Mouse (Mus musculus) forebrain, embryonic 16.5 days (tissue): ENCODE measurements around the gene Prg2. TPM values are rescaled to one million over a fixed set of nuclear protein-coding genes. Genes with fewer than 3 reads are reported as not detected.

Source experiments
- ATAC-seq: fragments of 200-750 bp; cut with Nextera tagmentation; 2 replicates; pipeline ENCODE4 v1.8.0; 2017; ENCODE audit warnings: mild to moderate bottlenecking, moderate library complexity
- H3K27ac ChIP-seq: fragments of 300-500 bp; sonication (generic); 2 replicates; pipeline ENCODE4 v1.5.1; 2014; ENCODE audit warnings: low read length, control low read depth
- H3K27me3 ChIP-seq: fragments of 300-500 bp; sonication (generic); replicated peaks from 2 replicates; pipeline ENCODE4 v1.6.1; 2014; ENCODE audit warnings: low read length; ENCODE audit not compliant: control insufficient read depth, insufficient read depth
- H3K36me3 ChIP-seq: fragments of 300-500 bp; sonication (generic); 2 replicates; pipeline ENCODE4 v1.6.1; 2014; ENCODE audit not compliant: control insufficient read depth, insufficient read depth
- H3K4me1 ChIP-seq: fragments of 300-500 bp; sonication (generic); replicated peaks from 2 replicates; pipeline ENCODE4 v1.6.1; 2014; ENCODE audit warnings: low read length; ENCODE audit not compliant: control insufficient read depth, insufficient read depth
- H3K4me2 ChIP-seq: fragments of 300-500 bp; sonication (generic); 2 replicates; pipeline ENCODE4 v1.6.1; 2014; ENCODE audit warnings: mild to moderate bottlenecking, low read length, control low read depth
- H3K4me3 ChIP-seq: fragments of 300-500 bp; sonication (generic); replicated peaks from 2 replicates; pipeline ENCODE4 v1.5.1; 2014; ENCODE audit warnings: mild to moderate bottlenecking, low read length, control low read depth
- H3K9ac ChIP-seq: fragments of 300-500 bp; sonication (generic); replicated peaks from 2 replicates; pipeline ENCODE4 v1.6.1; 2014; ENCODE audit warnings: low read depth, low read length, control low read depth
- H3K9me3 ChIP-seq: fragments of 300-500 bp; sonication (generic); 2 replicates; pipeline ENCODE4 v1.6.1; 2016; ENCODE audit warnings: low read length; ENCODE audit not compliant: control insufficient read depth
- WGBS: fragments of 180-500 bp; shearing (Covaris S2); extraction: QIAGEN DNeasy Blood & Tissue Kit; methylation state at CpG from one replicate; pipeline ENCODE4 v1.1.7; 2014; 5-methylcytosine and 5-hydroxymethylcytosine counted together
- polyA plus RNA-seq: library from polyadenylated mRNA; unstranded; fragments of >200 nt; fragmentation: Nextera tagmentation; extraction: Ambion mirVana; gene quantifications from 2 replicates; pipeline ENCODE4 v1.2.1, GENCODE M21; 2015

The Prg2 gene
- polyA plus RNA-seq, result not detected in 2 replicates

DNA sequence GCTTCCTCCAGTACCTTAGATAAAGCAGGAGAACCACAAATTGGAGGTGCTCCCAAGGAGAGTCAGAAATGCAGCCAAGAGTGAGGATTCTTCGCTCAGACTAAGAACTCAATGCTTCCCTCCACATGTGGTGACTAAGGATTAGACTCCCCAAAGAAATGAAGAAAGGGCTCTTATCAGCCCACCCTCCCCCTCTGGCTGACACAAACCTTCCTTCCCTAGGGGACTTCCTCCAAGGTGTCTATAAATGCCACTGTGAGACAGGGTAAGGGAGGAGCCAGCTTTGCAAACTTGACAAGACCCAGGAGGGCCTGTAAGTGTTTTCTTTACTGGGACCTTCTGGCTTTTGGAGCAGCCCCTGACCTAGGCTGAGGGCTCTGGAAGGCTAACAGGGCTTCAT, at the start of gene Prg2:
Prg2 (plus strand) TSS at position 274 of the 400 bp plus-strand sequence.
- H3K4me3 ChIP-seq, result no peak within 1 kb of the TSS
- no peaks in the 10 kb centered on the region for H3K27me3 ChIP-seq
- H3K4me2 ChIP-seq, result no peak within 1 kb of the TSS
- no peaks in the 10 kb centered on the region for H3K4me1 ChIP-seq
- WGBS, result 32% methylated on average over 1 of the region's 1 CpGs
- H3K9me3 ChIP-seq, result no peaks in the 10 kb centered on the region
- no peaks in the 10 kb centered on the region for H3K36me3 ChIP-seq
- no peak for ATAC-seq
- no peak within 1 kb of the TSS for H3K9ac ChIP-seq
- H3K27ac ChIP-seq, result no peak within 1 kb of the TSS

DNA sequence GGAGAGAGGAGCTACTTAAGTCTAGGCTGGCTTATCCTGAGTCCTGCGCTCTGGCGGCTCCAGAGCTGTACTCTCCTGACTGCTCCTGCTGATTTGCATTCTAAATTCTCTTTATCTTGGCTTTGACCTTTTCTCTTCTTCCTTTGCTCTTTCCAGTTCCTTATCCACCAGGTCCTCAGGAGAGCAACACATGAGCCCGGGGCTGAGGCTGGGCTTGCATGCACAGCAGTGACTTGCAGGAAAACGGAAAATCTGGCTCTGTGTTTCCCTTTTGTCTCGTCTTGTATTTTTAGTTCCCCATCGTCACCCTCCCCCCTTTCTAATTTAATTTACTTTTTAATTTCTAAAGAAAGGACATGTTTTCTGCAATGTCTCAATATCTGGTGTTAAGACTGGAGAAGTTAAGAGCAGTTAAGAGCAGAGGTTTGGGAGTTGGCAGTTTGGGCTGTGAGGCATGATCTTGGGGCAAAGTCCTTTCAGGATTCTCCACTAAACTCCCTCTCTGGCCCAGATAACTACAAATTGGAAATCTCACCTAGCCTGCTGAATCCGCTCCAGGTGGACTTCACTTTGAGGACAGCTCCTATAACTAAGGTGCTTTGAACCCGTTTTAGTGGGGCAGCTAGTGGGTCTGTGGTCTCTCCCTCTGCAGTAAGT, 46.1 kb upstream of the Prg2 start:
- no peak for ATAC-seq
- H3K4me1 ChIP-seq, result peaks cover 3% of the 10 kb centered on the region; the same call in 1 of the 2 replicates
- H3K27ac ChIP-seq, result no peak overlapping the region
- H3K9ac ChIP-seq, result no peak overlapping the region
- H3K4me2 ChIP-seq, result no peak overlapping the region
- WGBS, result 77% methylated on average over 8 of the region's 8 CpGs
- H3K27me3 ChIP-seq, result no peaks in the 10 kb centered on the region
- H3K9me3 ChIP-seq, result no peaks in the 10 kb centered on the region
- no peaks in the 10 kb centered on the region for H3K36me3 ChIP-seq
- H3K4me3 ChIP-seq, result no peak overlapping the region

DNA sequence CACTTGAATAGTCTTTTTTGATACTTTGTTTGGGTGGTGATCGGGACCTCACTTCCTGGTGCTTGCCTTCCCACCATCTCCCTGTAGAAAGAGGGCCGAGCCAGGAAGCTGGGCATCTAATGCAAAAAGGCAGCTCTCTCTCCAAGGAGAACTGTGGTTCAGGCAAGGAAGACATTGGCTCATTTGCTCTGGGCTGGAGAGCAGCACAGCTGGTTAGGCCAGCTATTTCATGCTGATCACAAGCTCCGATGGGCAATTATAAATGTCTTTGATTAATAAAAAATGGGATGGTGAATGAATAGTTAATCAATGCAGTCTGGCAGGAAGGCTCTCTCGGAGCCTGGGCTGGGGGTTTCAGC, 45.6 kb upstream of the Prg2 start:
- no peaks in the 10 kb centered on the region for H3K27me3 ChIP-seq

DNA sequence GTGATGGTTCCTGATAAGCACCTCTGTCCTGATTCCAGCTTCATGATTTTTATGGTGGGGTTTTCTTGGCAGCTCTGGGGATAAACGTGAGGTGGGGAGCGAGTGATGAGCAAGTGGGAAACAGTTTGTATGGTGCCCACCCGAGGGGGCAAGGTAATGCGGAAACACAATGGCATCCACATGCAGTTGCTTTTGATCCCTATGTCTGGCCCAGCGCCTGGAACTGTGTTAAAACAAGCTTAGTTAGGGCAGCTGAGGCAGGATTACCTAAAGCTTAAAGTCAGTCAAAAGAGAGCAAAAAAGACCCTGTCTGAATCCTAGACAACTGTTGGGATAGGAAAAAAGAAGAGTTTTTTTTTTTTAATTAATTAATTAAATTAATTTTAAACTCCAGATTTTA, 45.2 kb upstream of the Prg2 start:
- no peaks in the 10 kb centered on the region for H3K36me3 ChIP-seq
- no peak overlapping the region for H3K4me2 ChIP-seq
- no peaks in the 10 kb centered on the region for H3K27me3 ChIP-seq
- no peak overlapping the region for H3K27ac ChIP-seq
- H3K9me3 ChIP-seq, result no peaks in the 10 kb centered on the region
- WGBS, result 37% methylated on average over 5 of the region's 5 CpGs
- peaks cover 3% of the 10 kb centered on the region; the same call in 1 of the 2 replicates for H3K4me1 ChIP-seq
- no peak overlapping the region for H3K9ac ChIP-seq
- no peak overlapping the region for H3K4me3 ChIP-seq
- ATAC-seq, result no peak

More for the DNA sequence above, 45.6 kb upstream of the Prg2 start:
- H3K9ac ChIP-seq, result no peak overlapping the region
- H3K4me1 ChIP-seq, result peaks cover 3% of the 10 kb centered on the region; the same call in 1 of the 2 replicates
- no peak for ATAC-seq
- H3K36me3 ChIP-seq, result no peaks in the 10 kb centered on the region
- no peaks in the 10 kb centered on the region for H3K9me3 ChIP-seq
- WGBS, result 35% methylated on average over 4 of the region's 4 CpGs
- H3K4me3 ChIP-seq, result no peak overlapping the region
- no peak overlapping the region for H3K27ac ChIP-seq
- H3K4me2 ChIP-seq, result no peak overlapping the region

DNA sequence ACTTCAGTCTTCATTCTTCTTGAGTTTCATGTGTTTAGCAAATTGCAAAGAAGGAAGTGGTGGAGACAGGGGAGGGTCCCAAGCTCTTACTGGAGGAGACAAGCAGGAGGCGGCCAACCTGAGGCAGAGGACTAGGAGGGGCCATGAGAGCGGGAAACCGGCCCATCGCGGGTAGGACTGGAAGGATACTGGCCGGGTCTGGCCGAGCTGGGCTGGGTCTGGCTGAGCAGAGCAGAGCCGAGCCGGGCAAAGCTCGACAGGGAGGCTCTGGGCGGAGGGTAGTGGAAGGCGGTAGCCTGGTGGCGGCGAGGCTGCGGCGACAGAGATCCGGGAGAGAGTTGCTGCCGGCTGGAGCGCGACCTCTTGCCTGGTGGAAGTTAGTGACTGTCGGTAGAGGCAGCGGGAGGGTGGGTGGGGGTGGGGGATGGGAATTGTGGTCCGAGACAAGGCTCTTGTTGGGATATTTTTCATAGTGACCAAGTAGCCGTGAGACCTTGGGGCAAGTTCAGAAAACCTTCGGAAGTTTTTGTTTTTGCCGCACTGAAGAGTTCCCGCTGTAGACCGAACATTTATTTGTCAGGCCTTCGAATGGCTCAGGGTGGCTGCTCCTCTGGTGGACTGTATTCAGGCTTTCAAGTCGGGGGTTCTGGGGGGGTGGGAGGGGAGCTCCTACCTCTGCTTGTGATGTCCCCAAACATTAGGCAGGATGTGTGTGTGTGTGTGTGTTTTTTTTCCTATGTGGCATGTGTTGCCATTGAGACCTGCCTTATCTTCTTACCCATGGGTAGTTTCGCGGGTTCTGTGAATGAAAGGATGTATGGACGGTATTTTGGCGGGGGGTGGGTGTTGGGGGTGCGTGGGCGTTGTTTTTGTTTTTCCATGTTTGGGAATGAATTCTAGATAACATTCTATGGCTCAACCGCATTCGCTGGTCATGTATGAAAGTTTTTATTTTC, 43.5 kb upstream of the Prg2 start, which contains the start of gene Slc43a3:
Slc43a3 (plus strand) TSS at position 106 of the 956 bp plus-strand sequence.
- H3K27ac ChIP-seq, result no peak within 1 kb of the TSS
- 25% methylated on average over 38 of the region's 38 CpGs for WGBS

DNA sequence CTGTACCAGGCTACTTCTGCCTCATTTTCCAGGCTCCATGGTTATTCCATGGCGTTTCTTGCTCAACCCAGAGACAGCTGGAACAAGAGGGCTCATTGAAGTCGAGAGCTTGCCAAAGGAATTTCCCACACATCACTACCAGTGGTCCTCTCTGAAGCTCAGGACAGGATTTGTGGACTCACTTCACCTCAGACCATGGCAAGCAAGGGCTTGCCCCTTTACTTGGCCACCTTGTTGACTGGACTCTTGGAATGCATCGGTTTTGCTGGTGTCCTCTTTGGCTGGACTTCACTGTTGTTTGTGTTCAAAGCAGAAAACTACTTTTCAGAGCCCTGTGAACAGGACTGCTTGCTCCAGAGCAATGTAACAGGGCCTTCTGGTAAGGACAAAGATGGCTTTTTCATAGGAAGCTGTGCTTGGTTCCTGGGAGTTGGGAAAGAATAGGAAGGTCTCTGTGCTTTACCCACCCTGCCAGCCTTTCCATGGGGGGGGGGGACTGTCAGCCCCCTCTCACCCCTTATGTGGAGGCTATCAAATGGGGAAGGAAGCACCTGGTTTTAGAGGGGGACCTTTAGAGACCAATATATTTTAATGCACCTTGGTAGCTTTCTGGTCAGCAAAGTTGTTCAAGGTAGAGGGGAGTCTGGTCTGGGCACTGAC, 42.6 kb upstream of the Prg2 start:
- Histone ChIP-seq H3K4me1 (peaks cover 3% of the 10 kb centered on the region; the same call in 1 of the 2 replicates), H3K4me3 (no peak overlapping the region), H3K27ac (no peak overlapping the region), H3K27me3 (no peaks in the 10 kb centered on the region), H3K4me2 (no peak overlapping the region), H3K36me3 (no peaks in the 10 kb centered on the region), H3K9ac (no peak overlapping the region), H3K9me3 (no peaks in the 10 kb centered on the region)
- ATAC-seq, result no peak
- 82% methylated on average over 3 of the region's 3 CpGs for WGBS

More for the DNA sequence above, 43.5 kb upstream of the Prg2 start, which contains the start of gene Slc43a3:
- H3K4me2 ChIP-seq, result peak within 1 kb of the TSS; percentile 47
- peak within 1 kb of the TSS; percentile 46; the same call in 1 of the 2 replicates for H3K9ac ChIP-seq
- ATAC-seq, result peak; percentile 72
- peaks cover 3% of the 10 kb centered on the region; the same call in 1 of the 2 replicates for H3K4me1 ChIP-seq
- no peaks in the 10 kb centered on the region for H3K27me3 ChIP-seq
- no peaks in the 10 kb centered on the region for H3K9me3 ChIP-seq
- no peaks in the 10 kb centered on the region for H3K36me3 ChIP-seq
- H3K4me3 ChIP-seq, result peak within 1 kb of the TSS; percentile 29

DNA sequence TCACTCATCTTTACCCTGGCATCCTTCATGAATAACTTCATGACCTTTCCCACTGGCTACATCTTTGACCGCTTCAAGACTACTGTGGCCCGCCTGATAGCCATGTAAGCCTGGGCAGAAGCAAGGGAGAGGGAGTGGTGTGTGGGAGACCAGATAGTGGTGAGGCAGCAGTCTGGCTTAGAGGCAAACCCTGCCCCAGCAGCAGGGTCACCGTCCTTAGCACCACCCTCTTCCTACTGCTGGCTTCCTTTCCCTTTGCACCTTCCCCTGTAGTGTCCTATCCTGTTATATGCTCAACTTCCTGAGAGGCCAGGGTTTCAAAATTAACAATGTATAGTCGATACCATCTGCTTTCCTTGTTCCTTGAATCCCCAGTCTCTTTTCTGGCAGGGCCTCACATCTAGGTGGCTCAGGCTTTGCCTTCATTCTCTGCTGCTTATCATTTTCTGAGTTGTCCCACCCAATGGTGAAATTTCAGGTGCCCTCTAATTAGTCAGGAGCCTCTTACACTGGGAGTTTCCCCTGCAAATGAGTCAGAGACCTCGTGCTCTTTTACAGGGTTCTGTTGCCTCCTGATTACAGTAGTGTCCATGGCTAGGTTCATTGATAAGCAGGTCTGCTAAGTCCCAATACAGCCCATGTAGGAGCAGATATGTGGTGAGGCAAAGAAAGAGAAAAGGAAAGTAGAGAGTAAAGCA, 41.9 kb upstream of the Prg2 start:
- H3K27ac ChIP-seq, result no peak overlapping the region
- no peak overlapping the region for H3K4me3 ChIP-seq
- 90% methylated on average over 5 of the region's 5 CpGs for WGBS
- peaks cover 3% of the 10 kb centered on the region; the same call in 1 of the 2 replicates for H3K4me1 ChIP-seq
- no peak overlapping the region for H3K9ac ChIP-seq
- no peaks in the 10 kb centered on the region for H3K36me3 ChIP-seq
- no peaks in the 10 kb centered on the region for H3K9me3 ChIP-seq
- H3K4me2 ChIP-seq, result no peak overlapping the region
- H3K27me3 ChIP-seq, result no peaks in the 10 kb centered on the region
- no peak for ATAC-seq

DNA sequence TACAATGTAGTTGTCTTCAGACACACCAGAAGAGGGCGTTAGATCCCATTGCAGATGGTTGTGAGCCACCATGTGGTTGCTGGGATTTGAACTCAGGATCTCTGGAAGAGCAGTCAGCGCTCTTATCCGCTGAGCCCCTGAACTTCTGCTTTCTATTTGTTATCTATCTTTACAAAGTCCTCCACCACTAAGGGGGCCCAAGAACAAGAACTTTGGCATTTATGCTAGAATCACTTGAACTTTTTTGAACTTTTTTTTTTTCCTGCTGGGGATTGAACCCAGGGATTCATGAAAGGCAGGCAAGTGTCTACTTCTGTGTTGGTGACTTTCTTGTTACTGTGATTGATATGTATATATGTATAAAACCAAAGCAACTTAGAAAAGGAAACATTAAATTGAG, 41.0 kb upstream of the Prg2 start:
- no peaks in the 10 kb centered on the region for H3K36me3 ChIP-seq
- H3K4me1 ChIP-seq, result peaks cover 3% of the 10 kb centered on the region; the same call in 1 of the 2 replicates
- WGBS, result 92% methylated on average over 3 of the region's 3 CpGs
- ATAC-seq, result no peak
- H3K9ac ChIP-seq, result no peak overlapping the region
- H3K9me3 ChIP-seq, result no peaks in the 10 kb centered on the region
- H3K4me2 ChIP-seq, result no peak overlapping the region
- no peak overlapping the region for H3K4me3 ChIP-seq
- H3K27me3 ChIP-seq, result no peaks in the 10 kb centered on the region
- H3K27ac ChIP-seq, result no peak overlapping the region
